Mouse (Mus musculus): ENCODE measurements around the gene Galns.

DNA sequence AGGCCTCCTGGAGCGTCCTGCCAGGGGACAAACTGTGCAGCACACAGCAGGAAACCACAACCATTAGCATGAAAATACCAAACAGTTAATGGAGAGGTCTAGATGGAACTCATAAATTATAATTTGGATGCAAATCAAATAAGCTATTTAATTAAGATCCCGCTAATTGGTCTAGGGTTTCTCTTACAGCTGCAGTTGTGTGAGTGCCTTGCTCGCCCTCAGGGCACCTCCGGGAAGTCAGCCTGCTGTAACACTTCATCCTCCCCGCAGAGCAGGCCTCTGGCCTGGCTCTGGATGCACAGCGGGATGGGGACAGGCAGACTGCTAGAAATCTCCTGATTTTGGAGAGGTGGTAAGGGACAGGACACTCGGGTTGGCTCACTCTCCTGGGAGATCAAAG is 25.1 kb downstream of the Galns start:
- TF ChIP-seq ETS1 (conservative IDR thresholded peaks at IDR 0.05; ENCODE audit: low read depth, low read length) (no peak), TCF12 (IDR thresholded peaks at IDR 0.05; ENCODE audit: low read depth, low read length) (no peak), CTCF (conservative IDR thresholded peaks at IDR 0.05 in 1 of 2, IDR thresholded peaks at IDR 0.05 in 1 of 2; ENCODE audit: low read depth in 2 of 2, low read length in 2 of 2) (no peak), MAZ (IDR thresholded peaks at IDR 0.05; ENCODE audit: low read depth, low read length) (no peak), EP300 (IDR thresholded peaks at IDR 0.05; ENCODE audit: low read length) (no peak)
